Mouse (Mus musculus): ENCODE data around the gene Gm10837. TPM values are rescaled to one million over a fixed set of nuclear protein-coding genes. Genes with fewer than 3 reads are reported as not detected.
"Not testable (repeated sequence)": the region's sequence is repeated elsewhere in the genome, so short reads cannot be mapped to it uniquely, and the experiment has no call there.

Gene Gm10837
- not detected for total RNA-seq (2021)
- long read RNA-seq, experiment 1, result 0 reads
- long read RNA-seq, experiment 2, result 0 reads

DNA sequence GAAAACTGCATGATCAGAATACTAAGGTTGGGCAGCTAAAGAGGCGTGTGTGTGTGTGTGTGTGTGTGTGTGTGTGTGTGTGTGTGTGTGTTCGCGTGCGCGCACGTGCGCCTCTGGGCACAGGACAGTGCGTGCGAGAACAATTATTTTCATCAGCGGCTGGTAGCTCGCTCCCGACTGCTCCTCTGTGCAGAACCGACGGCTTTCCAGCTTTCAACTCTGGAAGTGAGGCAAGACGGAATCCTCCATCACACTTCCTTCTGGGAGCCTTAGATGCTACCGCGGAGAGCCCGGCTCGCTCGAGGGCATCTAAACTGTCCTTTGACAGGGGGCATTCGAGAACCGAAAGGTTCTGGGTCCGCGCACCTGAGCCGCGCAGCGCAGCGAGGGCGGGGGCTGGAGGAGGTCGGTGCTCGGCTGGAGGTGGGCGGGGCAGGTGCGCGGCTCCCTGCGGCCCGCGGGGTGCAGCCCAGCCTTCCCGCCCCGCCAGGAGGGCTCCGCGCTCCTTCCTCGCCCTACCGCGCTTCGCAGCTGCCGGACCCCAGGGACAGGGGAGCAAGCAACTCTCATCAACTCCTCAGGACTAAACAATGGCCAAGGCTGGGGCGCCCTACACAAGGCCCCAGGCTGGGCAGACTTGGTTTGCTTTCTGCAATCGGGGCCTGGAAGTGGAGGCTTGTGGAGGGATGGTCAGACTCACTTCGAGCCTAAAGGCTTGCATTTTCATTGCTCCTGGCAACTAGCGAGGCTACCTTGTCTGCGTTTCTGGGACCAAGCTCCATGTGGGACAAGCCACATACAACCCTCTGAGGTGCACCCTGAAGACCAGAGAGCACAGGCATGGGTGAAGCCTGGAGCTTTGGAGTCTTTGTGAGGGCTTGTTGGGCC lies at the start of gene Gm10837:
Gm10837 (plus strand) TSS at position 146 of the 888 bp plus-strand sequence.
- no peak for DNase-seq

DNA sequence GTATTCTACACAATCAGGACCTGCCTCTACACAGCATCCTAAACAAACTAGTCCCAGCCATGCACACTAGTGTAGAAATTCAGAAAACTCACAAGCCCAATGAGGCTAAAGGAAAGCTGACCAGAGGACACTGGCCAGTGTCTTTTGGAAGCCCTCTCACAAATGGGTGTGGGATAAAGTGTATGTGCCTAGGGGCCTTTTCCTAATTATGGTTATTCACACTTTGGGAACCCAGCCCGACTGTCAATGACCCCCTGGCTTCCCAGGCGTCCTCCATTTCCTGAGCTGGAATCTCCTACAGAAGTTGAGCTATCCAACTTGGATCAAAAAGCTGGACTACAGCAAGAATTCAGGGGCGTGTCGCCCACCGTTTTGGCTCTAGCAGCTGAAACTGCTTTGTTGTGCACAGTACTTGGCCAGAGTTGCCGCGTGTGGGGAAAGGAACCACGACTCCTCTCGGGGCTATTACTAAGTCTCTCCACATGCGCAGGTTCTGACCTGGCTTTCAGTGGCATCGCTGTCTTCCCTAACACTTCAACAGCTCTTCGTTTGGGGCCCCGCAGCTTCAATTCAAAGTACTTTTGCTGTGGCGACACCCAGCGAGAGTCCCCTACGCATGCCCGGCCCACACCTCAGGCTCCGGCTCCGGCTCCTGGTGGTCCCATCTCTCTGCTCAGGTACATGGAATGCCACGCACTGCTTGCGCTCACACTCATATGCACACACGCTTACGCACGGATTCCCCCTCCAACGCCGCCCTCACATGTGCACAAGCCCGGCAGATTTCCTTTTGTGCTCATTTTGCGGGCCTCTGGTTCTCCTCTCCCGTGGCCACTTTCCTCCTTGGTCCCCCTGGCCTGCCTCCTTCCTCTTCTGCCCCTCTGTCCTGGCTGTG lies 40.5 kb upstream of the Gm10837 start:
- DNase-seq, result no peak

DNA sequence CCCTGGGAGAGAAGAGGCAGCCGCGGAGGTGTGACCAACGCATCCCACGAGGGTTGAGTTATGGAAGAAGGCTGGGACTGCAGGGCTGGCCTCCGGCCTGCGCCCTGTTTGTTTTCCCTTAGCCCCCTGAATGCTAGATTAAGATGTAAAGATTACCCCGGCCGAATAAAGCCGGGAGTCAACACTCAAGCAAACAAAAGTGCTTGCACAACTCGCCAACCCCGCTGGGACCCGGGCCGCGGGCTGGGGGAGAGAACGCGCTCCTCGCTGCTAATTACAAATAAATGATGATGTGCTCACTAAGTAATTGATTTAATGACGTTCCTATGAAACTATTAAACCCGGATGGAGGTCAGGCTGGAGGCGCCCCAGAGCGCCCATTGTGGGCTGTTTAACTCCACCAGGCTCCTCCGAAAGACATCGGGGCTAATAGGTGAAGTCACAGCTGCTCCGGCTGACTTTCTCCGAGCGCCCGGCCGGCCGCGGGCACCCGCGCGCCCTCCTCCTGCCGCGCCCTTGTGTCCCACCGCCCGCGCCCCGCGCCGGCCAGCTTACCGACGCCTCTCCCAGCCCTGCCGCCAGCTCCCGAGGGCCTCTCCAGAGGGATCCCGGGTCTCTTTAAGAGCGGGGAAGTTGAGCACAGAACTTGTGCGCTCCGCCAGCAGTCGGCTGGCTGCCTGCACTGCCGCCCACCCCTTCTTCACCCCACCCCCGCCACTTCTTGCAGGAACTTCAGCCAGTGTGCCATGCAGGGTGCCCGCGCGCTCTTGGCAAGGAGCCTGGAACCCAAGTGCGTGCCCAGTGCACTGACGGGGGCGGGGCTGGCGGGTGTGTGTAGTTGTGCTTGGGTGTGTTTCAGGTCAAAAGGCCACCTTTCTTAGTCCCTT lies 39.6 kb upstream of the Gm10837 start, which contains the start of gene Gm5089:
Gm5089 (minus strand) TSS at position 620 of the 887 bp plus-strand sequence.
- peak; percentile 40 to 56 for DNase-seq

DNA sequence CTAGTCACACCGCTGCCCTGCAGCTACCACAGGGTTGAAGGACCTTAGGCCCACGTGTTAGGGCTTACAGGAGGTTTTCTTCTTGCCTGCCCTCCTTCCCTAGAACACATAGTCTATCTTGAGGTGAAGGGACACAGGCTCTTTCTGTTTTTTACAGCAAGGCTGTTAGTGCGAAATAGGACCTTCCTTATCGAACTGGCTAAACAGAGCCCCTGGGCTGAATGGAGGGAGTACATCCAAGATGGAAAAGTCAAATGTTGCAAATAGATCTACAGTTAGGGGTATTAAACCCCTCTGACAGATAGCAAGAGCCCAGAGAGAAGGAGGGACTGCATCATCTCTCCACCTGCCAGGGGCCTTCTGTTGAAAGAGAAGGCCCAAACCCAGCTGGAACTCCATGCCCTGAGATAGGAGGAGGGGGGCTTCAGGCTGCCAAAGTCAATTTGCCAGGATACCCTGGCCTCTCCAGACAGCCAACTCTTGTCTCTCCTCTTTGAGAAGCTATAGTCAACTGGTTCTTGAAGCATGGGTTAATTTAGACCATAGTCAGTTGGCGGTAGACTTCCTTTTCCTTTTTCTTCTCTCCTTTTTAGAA lies 38.7 kb upstream of the Gm10837 start:
- no peak for DNase-seq

DNA sequence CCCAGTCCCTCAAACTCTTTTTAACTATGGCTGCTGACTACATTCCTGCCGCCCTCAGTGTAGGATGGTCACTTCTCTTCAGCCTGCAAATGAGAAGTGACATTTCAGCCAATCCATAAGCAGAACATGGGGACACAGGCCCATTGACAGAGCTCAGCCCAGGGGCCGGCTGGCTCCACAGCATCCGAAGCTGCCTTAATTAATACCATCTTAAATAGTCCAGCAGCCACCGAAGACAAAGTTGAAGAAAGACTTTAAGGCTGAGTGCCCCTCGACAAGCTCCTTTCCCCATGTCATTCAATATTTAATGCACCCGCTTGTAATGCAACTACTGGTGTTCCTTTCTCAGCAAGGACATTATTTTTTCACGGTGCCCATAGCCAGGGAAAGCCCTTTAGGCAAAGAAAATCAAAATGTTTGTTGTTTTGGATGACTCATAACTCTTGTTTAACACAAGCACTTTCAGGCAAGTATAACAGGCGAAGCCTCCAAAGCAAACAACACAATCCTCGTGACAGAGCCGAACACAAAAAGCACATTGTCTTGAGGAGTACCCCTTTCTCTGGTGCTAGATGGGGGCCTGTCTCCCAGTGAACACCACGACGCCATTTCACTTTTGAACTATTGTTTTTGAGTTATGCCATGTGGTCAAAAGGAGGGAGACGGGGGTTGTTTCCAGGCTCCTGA lies 37.5 kb upstream of the Gm10837 start:
- no peak for DNase-seq

DNA sequence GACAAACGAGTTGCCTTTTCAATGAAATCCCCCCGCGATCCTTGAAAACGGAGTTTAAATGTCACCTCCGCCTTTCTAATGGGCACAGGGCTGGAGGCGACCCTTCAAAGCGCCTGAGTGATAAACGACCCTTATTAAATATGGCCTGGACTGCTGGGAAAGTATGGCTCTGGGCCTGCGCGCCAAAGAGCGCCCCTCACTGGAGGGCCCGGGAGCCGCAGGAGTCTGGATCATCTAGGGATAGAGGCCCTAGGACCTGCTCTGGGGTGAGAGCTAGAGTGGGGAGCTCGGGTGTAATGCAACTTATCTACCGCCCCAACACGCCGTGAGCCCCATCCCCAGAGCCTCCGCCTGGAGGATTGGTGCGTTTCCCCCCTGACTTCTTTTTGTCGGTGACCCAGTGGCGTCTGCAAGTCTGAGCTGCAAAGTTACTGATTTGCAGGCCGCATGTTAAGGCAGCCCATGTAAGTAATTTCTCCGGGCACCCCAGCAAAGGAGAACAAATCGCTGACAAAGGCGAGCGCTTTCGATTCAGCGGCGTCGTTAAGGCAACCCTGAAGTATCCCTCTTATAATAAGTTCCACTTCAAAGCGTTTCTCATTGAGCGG lies 36.9 kb upstream of the Gm10837 start:
- no peak for DNase-seq

DNA sequence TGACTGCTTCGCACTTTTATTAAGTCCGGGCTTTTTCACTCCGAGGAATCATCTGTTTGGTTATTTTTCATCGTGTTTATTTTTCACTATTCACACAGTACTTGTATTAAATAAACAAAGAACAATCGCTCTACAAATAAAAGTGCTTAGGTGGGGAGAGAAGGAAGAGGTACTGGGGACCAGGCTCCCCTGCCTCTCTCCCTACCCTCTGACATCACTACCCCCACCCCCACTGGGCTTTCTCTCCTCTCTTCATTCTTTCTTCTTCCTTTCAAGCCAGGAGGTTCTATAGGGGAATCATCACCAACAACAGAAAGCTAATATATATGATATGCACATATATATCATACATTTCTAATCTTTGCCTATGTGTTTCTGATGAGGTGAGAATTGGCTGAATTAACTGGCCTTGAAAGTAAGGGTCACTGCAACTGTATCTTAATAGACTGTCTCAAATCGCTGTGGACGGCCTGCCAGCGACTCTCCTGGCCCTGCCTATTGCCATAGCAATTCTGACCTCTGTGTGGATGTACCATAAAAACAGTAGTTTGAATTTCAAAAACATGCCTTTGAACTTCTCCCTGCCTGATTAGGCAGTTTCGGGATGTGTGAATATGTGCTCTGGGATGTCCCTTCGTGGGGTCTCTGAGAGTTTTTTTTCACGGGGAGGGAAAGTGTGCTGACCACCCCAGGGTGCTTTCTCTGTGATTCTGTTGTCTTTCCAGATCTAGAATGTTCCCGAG lies 36.2 kb upstream of the Gm10837 start:
- DNase-seq, result no peak

DNA sequence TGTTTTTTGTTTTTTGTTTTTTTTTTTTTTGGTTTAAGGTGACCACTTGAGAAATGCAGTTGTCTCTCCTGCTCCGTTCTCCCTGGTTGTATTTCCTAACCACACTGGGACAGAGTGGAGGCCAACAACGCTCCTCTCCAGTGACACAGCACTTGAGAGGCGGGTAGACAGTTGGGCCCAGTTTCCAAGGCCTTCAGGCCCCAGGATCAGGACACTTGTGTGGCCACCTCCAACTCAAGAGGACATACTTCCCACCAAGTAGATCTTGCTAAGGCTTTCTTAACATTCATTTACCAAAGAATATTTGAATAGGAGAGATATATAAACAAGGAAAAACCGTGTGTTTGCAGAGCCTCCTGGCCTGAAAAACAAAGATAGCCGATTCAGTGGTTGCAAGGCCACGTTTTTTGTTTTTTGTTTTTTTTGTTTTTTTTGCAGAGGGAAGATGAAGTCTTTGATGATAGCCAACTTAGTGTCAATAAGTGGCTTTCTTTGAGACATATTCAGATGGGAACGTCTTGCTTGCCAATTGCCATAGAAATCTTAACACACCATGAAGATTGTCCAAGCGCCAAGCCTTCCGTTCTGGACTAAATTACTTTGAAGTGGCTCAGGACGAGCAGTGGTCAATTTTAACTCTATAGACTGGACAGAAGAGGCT lies 35.4 kb upstream of the Gm10837 start:
- DNase-seq, result no peak

DNA sequence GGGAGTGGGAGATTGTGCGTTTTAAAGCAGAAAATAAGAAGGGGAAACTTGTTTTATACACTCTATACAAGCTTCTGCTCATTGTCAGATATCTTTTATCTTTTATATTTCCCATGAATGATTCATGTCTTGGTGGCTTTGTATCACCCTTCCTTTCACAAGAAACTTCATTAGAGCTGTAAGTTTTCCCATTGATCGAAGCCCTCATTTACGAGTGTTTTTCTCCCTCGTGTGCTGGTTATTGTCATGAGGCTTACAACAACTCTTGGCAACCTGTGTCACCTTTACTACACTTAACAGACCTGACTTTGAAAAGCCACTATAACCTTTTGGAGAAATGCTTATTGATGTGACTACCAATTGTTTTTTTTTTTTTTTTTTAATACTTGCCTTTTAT lies 34.8 kb upstream of the Gm10837 start:
- no peak for DNase-seq

DNA sequence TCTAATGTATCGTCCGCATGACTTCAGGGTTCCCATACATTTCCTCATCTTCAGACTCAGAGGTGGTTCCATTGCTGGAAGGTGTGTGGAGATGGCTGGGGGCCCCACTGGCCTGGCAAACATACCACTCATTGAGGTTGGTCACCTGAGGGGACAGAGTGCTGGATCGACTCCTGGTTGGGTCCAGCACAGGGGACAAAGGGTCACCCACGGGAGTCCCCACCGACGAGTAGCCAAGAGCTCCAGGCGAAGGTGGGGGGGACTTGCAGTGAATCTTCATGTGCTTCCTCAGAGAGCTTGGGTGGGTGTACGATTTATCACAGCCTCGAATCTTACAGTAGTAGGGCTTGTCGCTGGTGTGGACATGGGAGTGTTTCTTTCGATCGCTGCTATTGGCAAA lies 31.1 kb upstream of the Gm10837 start:
- DNase-seq, result not testable (repeated sequence)

DNA sequence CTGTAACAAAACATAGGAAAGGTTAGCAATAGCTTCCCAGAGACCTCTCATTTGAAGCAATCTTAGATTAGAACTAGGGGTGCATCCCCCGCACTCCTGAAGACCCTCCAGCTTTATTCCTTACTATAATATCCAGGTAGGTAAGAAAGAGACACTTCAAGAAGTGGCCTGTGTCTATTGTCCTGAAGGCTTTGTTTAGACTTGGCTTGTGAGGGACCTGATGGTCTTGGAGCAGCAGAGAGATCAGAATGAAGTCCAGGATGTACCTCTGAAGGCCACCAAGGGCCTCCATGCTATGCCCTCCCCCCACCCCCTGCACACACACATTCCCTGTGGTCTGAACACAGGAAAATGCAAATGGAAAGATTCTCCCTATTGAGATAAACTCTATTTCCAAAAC lies 30.6 kb upstream of the Gm10837 start:
- DNase-seq, result no peak

DNA sequence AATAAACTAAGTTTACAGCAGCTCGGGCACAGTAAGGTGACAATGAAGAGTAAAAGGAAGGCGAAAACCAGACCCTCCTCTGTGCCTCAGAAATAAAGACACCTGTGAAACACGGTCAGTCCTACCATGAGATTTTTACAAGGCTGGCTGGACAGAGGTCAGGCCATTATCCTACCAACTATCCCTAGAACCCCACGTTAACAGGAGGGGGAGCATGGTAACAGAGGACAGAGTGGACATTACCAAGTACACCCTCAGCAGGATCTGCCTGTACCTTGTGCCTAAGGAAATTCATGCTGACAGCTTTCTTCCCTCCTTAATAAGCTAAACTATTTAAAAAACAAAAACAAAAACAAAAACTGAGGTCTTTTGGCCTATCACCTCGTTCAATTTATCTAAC lies 30.2 kb upstream of the Gm10837 start:
- no peak for DNase-seq

DNA sequence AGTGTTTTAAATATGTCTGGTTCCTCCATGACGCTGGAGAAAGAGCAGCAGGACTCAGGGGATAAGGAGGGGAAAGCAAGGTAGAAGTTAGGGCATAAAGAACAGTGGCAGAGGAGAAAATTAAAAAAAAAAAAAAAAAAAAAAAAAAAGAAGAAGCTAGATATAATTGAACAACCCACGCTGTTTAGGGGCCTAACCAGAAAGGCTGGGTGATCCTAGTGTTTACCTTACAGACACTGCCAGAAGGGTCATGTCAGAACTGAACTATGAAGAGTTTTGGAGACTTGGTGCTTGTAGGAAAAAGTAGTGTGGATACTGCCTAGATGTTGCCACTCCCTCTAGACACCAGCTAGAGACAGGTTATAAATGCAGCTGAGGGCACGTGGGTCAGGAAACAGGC lies 28.9 kb upstream of the Gm10837 start:
- no peak for DNase-seq

DNA sequence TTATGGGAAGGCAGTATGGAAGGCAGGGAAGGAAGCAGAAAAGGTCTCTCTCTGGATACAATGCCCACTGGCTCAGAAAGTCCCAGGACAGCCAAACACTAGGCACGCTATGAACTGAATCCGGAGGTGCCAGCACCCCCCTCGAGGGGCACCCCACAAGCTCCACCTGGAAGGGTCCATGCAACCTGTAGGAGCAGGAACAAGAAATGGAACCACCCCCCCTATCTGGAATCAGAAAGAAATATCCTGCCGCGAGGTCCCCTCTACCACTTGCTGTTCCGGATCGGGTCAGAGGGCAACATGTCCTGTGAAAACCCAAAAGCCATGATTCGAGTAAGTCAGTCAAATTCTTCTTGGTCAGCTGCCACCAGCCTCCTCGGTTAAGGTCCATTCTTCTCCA lies 28.4 kb upstream of the Gm10837 start:
- no peak for DNase-seq

DNA sequence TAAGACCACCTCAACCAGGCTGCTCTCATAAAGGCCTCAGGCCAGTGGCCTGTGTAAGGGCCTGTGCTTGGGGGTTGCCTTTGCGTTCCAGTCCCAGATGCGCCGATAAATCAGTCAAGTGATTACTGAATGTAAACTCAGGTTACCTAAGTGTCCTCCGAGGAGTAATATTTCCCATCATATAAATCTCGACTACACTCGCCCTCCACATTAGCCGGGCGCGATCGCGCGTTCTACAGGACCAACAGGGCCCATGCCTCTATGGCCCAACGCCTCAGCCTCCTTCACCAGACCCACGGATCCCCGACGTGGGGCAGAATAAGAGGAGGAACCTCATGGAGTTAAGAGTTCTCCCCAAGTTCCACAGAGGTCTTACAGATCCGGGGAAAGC lies 27.7 kb upstream of the Gm10837 start:
- peak in 1 of 2 experiments; percentile 9 for DNase-seq

DNA sequence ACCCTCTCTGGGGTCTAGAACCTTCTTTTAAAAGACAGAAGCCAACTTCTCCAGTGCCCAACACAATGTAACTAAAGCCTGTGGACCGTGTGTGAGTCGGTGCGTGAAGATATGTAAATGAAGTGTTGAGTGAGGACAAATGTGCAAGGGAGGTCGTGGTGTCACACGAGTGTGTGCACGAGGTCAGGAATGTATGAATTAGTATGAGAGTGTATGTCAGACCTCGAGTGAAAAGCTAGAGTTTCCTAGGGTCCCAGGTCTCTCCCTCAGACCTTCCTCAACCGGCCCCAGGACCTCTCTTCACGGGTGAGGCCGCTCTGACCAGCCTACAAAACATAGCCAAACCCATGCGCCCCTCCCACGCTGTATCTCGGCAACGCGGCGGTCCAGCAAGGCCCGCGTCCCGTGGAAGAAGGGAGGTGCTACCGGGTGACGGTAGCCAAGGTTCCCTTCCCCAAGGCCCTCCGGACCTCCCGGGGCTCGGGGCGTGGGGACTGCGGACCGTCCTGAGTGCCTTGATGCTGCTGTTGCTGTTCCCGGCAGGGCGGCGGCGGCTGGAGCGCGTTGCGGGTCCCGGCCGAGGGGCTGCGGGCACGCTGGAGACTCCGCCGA lies 27.2 kb upstream of the Gm10837 start:
- peak in 1 of 2 experiments; percentile 13 for DNase-seq

DNA sequence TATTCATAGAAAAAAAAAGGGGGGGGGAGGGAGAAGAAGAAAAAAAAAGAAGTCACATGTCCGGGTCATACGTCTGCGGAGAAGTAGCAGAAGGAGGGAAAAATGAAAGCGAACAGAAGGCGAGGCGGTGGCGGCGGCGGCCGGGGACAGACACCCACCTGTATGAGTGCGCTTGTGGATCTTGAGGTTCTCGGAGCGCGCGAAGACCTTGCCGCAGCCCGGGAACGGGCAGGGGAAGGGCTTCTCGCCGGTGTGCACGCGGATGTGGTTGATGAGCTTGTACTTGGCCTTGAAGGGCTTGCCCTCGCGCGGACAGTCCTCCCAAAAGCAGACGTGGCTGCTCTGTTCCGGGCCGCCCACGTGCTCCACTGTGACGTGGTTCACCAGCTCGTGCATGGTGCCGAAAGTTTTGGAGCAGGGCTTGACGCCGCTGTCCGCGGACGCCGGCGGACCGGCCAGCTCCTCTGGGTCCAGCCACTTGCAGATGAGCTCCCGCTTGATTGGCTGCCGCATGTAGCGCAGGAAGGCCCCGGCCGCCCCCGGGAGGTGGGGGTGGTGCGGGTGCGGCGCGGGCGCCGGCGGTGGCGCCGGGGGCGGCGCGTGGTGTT lies 26.5 kb upstream of the Gm10837 start:
- peak; percentile 39 to 49 for DNase-seq

DNA sequence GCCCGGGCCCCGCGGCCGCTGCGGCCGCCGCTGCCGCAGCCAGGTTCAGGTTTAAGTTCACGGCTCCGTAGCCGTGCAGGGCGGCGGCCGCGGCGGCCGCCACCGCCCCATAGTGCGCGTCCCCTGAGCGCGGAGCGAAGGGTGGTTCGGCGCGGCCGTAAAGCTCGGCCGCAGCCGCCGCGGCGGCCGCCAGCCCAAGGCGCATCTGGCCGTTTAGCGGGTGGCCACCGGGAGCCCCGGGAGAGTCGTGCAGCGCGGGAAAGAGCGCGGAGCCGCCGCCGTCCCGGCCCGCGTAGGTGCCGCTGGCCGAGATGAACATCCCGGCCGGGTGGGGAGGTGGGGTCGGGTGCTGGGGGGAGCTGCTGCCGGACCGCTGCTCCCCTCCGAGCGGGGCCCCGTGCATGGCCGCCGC lies 26.0 kb upstream of the Gm10837 start:
- DNase-seq, result peak in 1 of 2 experiments; percentile 10

Measured in heart, adult 18-20 months (tissue).